Mouse (Mus musculus) E14TG2a.4 (cell line): Measurements from ENCODE around the gene Id2.

Source experiments
- CTCF ChIP-seq: conservative IDR thresholded peaks from 2 replicates; pipeline ENCODE4 v1.5.1; 2014; ENCODE audit warnings: low read length
- NANOG ChIP-seq: IDR thresholded peaks from 2 replicates; pipeline ENCODE4 v1.6.1; 2014; ENCODE audit warnings: borderline replicate concordance, low read length, mixed read lengths
- POU5F1 ChIP-seq: IDR thresholded peaks from 2 replicates; pipeline ENCODE4 v1.6.1; 2014; ENCODE audit warnings: low read length, borderline replicate concordance

- no peak for TF ChIP-seq CTCF
- no peak for TF ChIP-seq POU5F1
- no peak for TF ChIP-seq NANOG
These were observed at the start of gene Id2 for GRCm38 (mm10) chr12:25097052-25097209.
